Mouse (Mus musculus): ENCODE results near the gene Cog3. TPM values are rescaled to one million over a fixed set of nuclear protein-coding genes. Genes with fewer than 3 reads are reported as not detected.
A peak's percentile ranks its signal among the peaks of the same experiment; 100 is the strongest.

Cog3 gene
- polyA plus RNA-seq, 1 experiment: 1.3 TPM

GRCm38 (mm10) chr14:75767492-75768274 lies 13.4 kb upstream of the Cog3 start:
- no peaks in the 10 kb centered on the region for H3K27me3 ChIP-seq (replicated peaks)
- H3K4me3 ChIP-seq (replicated peaks): no peak overlapping the region
- TF ChIP-seq FLI1 (IDR thresholded peaks at IDR 0.05; ENCODE audit: low read length): no peak
- no peaks in the 10 kb centered on the region for H3K9me3 ChIP-seq
- H3K36me3 ChIP-seq (replicated peaks; ENCODE audit: low read length): peaks cover 91% of the 10 kb centered on the region
- peaks cover 7% of the 10 kb centered on the region; the same call in 1 of the 2 replicates for H3K4me1 ChIP-seq

GRCm38 (mm10) chr14:75761028-75761805 lies 6.9 kb upstream of the Cog3 start:
- Histone ChIP-seq H3K4me1 (peaks cover 10% of the 10 kb centered on the region; the same call in 1 of the 2 replicates), H3K4me3 (replicated peaks) (no peak overlapping the region), H3K27me3 (replicated peaks) (no peaks in the 10 kb centered on the region), H3K36me3 (replicated peaks; ENCODE audit: low read length) (peaks cover 71% of the 10 kb centered on the region), H3K9me3 (no peaks in the 10 kb centered on the region)
- TF ChIP-seq GATA1 (IDR thresholded peaks at IDR 0.05; ENCODE audit: borderline replicate concordance, low read length) (no peak), FLI1 (IDR thresholded peaks at IDR 0.05; ENCODE audit: low read length) (no peak)

- Histone ChIP-seq H3K4me3 (replicated peaks) (no peak overlapping the region), H3K27me3 (replicated peaks) (no peaks in the 10 kb centered on the region), H3K4me1 (peaks cover 6% of the 10 kb centered on the region), H3K36me3 (replicated peaks; ENCODE audit: low read length) (peaks cover 49% of the 10 kb centered on the region), H3K9me3 (no peaks in the 10 kb centered on the region)
- TF ChIP-seq GATA1 (IDR thresholded peaks at IDR 0.05; ENCODE audit: borderline replicate concordance, low read length) (no peak), FLI1 (IDR thresholded peaks at IDR 0.05; ENCODE audit: low read length) (no peak)
Observed at GRCm38 (mm10) chr14:75758401-75758800, 4.1 kb upstream of the Cog3 start.

- Histone ChIP-seq H3K4me3 (replicated peaks) (no peak overlapping the region), H3K9me3 (no peaks in the 10 kb centered on the region), H3K4me1 (peaks cover 11% of the 10 kb centered on the region), H3K36me3 (replicated peaks; ENCODE audit: low read length) (peaks cover 43% of the 10 kb centered on the region), H3K27me3 (replicated peaks) (no peaks in the 10 kb centered on the region)
- TF ChIP-seq FLI1 (IDR thresholded peaks at IDR 0.05; ENCODE audit: low read length) (no peak), GATA1 (IDR thresholded peaks at IDR 0.05; ENCODE audit: borderline replicate concordance, low read length) (no peak)
Observed at GRCm38 (mm10) chr14:75757821-75758220, 3.5 kb upstream of the Cog3 start.

GRCm38 (mm10) chr14:75756971-75757370 lies 2.7 kb upstream of the Cog3 start:
- Histone ChIP-seq H3K36me3 (replicated peaks; ENCODE audit: low read length) (peaks cover 35% of the 10 kb centered on the region), H3K9me3 (no peaks in the 10 kb centered on the region), H3K27me3 (replicated peaks) (no peaks in the 10 kb centered on the region), H3K4me3 (replicated peaks) (no peak overlapping the region), H3K4me1 (peaks cover 19% of the 10 kb centered on the region)
- TF ChIP-seq GATA1 (IDR thresholded peaks at IDR 0.05; ENCODE audit: borderline replicate concordance, low read length) (no peak), FLI1 (IDR thresholded peaks at IDR 0.05; ENCODE audit: low read length) (no peak)

GRCm38 (mm10) chr14:75753206-75753605 lies 1.1 kb downstream of the Cog3 start:
- no peaks in the 10 kb centered on the region for H3K27me3 ChIP-seq (replicated peaks)
- H3K4me3 ChIP-seq (replicated peaks): peak overlapping the region; percentile 96
- peaks cover 20% of the 10 kb centered on the region for H3K36me3 ChIP-seq (replicated peaks; ENCODE audit: low read length)
- H3K9me3 ChIP-seq: no peaks in the 10 kb centered on the region
- TF ChIP-seq GATA1 (IDR thresholded peaks at IDR 0.05; ENCODE audit: borderline replicate concordance, low read length) (no peak), FLI1 (IDR thresholded peaks at IDR 0.05; ENCODE audit: low read length) (no peak)
- H3K4me1 ChIP-seq: peaks cover 43% of the 10 kb centered on the region

GRCm38 (mm10) chr14:75751040-75751439 lies 3.3 kb downstream of the Cog3 start:
- H3K9me3 ChIP-seq: no peaks in the 10 kb centered on the region
- no peak overlapping the region for H3K4me3 ChIP-seq (replicated peaks)
- H3K36me3 ChIP-seq (replicated peaks; ENCODE audit: low read length): peaks cover 31% of the 10 kb centered on the region
- TF ChIP-seq GATA1 (IDR thresholded peaks at IDR 0.05; ENCODE audit: borderline replicate concordance, low read length): no peak
- no peak for TF ChIP-seq FLI1 (IDR thresholded peaks at IDR 0.05; ENCODE audit: low read length)
- peaks cover 48% of the 10 kb centered on the region for H3K4me1 ChIP-seq
- H3K27me3 ChIP-seq (replicated peaks): no peaks in the 10 kb centered on the region

- H3K27me3 ChIP-seq (replicated peaks): no peaks in the 10 kb centered on the region
- TF ChIP-seq GATA1 (IDR thresholded peaks at IDR 0.05; ENCODE audit: borderline replicate concordance, low read length) (no peak), FLI1 (IDR thresholded peaks at IDR 0.05; ENCODE audit: low read length) (no peak)
- H3K36me3 ChIP-seq (replicated peaks; ENCODE audit: low read length): peaks cover 48% of the 10 kb centered on the region
- peaks cover 48% of the 10 kb centered on the region for H3K4me1 ChIP-seq
- no peaks in the 10 kb centered on the region for H3K9me3 ChIP-seq
- H3K4me3 ChIP-seq (replicated peaks): no peak overlapping the region
Observed at GRCm38 (mm10) chr14:75749123-75749522, 5.2 kb downstream of the Cog3 start.

GRCm38 (mm10) chr14:75747960-75748359 lies 6.4 kb downstream of the Cog3 start:
- no peak overlapping the region for H3K4me3 ChIP-seq (replicated peaks)
- no peak for TF ChIP-seq GATA1 (IDR thresholded peaks at IDR 0.05; ENCODE audit: borderline replicate concordance, low read length)
- peaks cover 58% of the 10 kb centered on the region for H3K36me3 ChIP-seq (replicated peaks; ENCODE audit: low read length)
- H3K9me3 ChIP-seq: no peaks in the 10 kb centered on the region
- H3K27me3 ChIP-seq (replicated peaks): no peaks in the 10 kb centered on the region
- peaks cover 42% of the 10 kb centered on the region for H3K4me1 ChIP-seq

GRCm38 (mm10) chr14:75741904-75742303 lies 12.4 kb downstream of the Cog3 start:
- Histone ChIP-seq H3K36me3 (replicated peaks; ENCODE audit: low read length) (peaks cover 93% of the 10 kb centered on the region), H3K9me3 (no peaks in the 10 kb centered on the region), H3K4me1 (0 out of 2 replicates have a peak, but pooled peaks cover 3% of the 10 kb centered on the region), H3K4me3 (replicated peaks) (no peak overlapping the region), H3K27me3 (replicated peaks) (no peaks in the 10 kb centered on the region)
- TF ChIP-seq FLI1 (IDR thresholded peaks at IDR 0.05; ENCODE audit: low read length): no peak
- no peak for TF ChIP-seq GATA1 (IDR thresholded peaks at IDR 0.05; ENCODE audit: borderline replicate concordance, low read length)

Measured in megakaryocyte, embryonic 14.5 days (primary cell).